Comparison of ENCODE assay signal across 19 mouse cellular contexts in genomic region chrX:140624875-140625594, GRCm38 (mm10). TPM values are rescaled to one million over a fixed set of nuclear protein-coding genes. Genes with fewer than 3 reads are reported as not detected.
DNase-seq lines count a peak whose midpoint lies in the region; ATAC-seq and TF ChIP-seq lines count a peak whose summit lies in the region.
"Had no signal": no experiment of that assay in that cellular context is flagged by ENCODE, and none has a peak within 500 bp of the region (broad histone marks: within the 10 kb centered on the region; RNA-seq: fewer than 3 reads in every experiment).

No protein-coding gene starts in this region.

- H3K9me3 ChIP-seq in heart, embryonic 16.5 days (replicated peaks; ENCODE audit: control insufficient read depth, low read length) = no peaks in the 10 kb centered on the region
- no peaks in the 10 kb centered on the region for H3K9me3 ChIP-seq in heart, embryonic 11.5 days (replicated peaks; ENCODE audit: control insufficient read depth, low read length)
- H3K9me3 ChIP-seq in MEL (replicated peaks; ENCODE audit: insufficient read depth, low read length) = no peaks in the 10 kb centered on the region
- H3K9me3 ChIP-seq in liver, embryonic 11.5 days (ENCODE audit: control insufficient read depth, low read length) = no peaks in the 10 kb centered on the region
- H3K9me3 ChIP-seq: embryonic facial prominence, embryonic 13.5 days; kidney, embryonic 15.5 days; limb, embryonic 15.5 days; midbrain, embryonic 12.5 days had no signal

- peak overlapping the region; percentile 23; the same call in 1 of the 2 replicates for H3K4me2 ChIP-seq in heart, embryonic 16.5 days (ENCODE audit: low read depth, low read length)
- H3K4me2 ChIP-seq in heart, embryonic 11.5 days = no peak overlapping the region
- H3K4me2 ChIP-seq in liver, embryonic 11.5 days = peak overlapping the region; percentile 8; the same call in 1 of the 2 replicates
- H3K4me2 ChIP-seq: embryonic facial prominence, embryonic 13.5 days; kidney, embryonic 15.5 days; limb, embryonic 15.5 days; midbrain, embryonic 12.5 days had no signal

- H3K27me3 ChIP-seq in heart, embryonic 16.5 days (ENCODE audit: control insufficient read depth, insufficient read depth, low read length) = no peaks in the 10 kb centered on the region
- no peaks in the 10 kb centered on the region for H3K27me3 ChIP-seq in heart, embryonic 11.5 days (ENCODE audit: control insufficient read depth, insufficient read depth, low read length)
- no peaks in the 10 kb centered on the region for H3K27me3 ChIP-seq in MEL (ENCODE audit: control insufficient read depth in 1 of 2, insufficient read depth in 2 of 2, low read length in 2 of 2)
- peaks cover 8% of the 10 kb centered on the region; the same call in 1 of the 2 replicates for H3K27me3 ChIP-seq in liver, embryonic 11.5 days (replicated peaks; ENCODE audit: control insufficient read depth, insufficient read depth, low read length)

- no peak for TF ChIP-seq RAD21 in MEL (IDR thresholded peaks at IDR 0.05; ENCODE audit: low read depth, low read length)

- ATAC-seq in heart, embryonic 16.5 days (replicated peaks; ENCODE audit: extremely low read depth, insufficient read depth, low FRiP score) = no peak
- ATAC-seq in heart, embryonic 11.5 days (replicated peaks; ENCODE audit: insufficient number of reproducible peaks, low FRiP score, low TSS enrichment) = no peak
- no peak for ATAC-seq in liver, embryonic 11.5 days (replicated peaks; ENCODE audit: low FRiP score)
- peak; percentile 77 for ATAC-seq in megakaryocyte-erythroid progenitor cell, adult 5-6 weeks (replicated peaks; ENCODE audit: low FRiP score, low TSS enrichment, poor library complexity, severe bottlenecking)
- ATAC-seq: forebrain, postnatal 0 days had no signal

- H3K36me3 ChIP-seq in heart, embryonic 16.5 days (ENCODE audit: control insufficient read depth, insufficient read depth) = no peaks in the 10 kb centered on the region
- no peaks in the 10 kb centered on the region for H3K36me3 ChIP-seq in heart, embryonic 11.5 days (ENCODE audit: control insufficient read depth, insufficient read depth, low read length)
- H3K36me3 ChIP-seq in MEL (ENCODE audit: control insufficient read depth in 1 of 2, insufficient read depth in 2 of 2, low read length in 2 of 2) = peaks cover 0 to 4% of the 10 kb centered on the region in 2 experiments; a peak in 1 of 4 replicates
- H3K36me3 ChIP-seq in liver, embryonic 11.5 days (ENCODE audit: control insufficient read depth, insufficient read depth, low read length) = no peaks in the 10 kb centered on the region
- H3K36me3 ChIP-seq: embryonic facial prominence, embryonic 13.5 days; kidney, embryonic 15.5 days; limb, embryonic 15.5 days; midbrain, embryonic 12.5 days had no signal

- TF ChIP-seq EP300 in MEL (IDR thresholded peaks at IDR 0.05; ENCODE audit: low read depth in 1 of 2, low read length in 2 of 2) = peak; percentile 77 to 90

- DNase-seq in MEL (ENCODE audit: low read depth, low spot score) = peak; percentile 87
- no peak for DNase-seq in liver, embryonic 11.5 days (ENCODE audit: low spot score)
- no peak for DNase-seq in urinary bladder, postnatal 4 days (ENCODE audit: low spot score in 2 of 2)
- no peak for DNase-seq in frontal cortex, postnatal 25 days (ENCODE audit: low spot score in 2 of 2)
- DNase-seq in ovary, adult 18-20 months (ENCODE audit: low spot score) = no peak
- DNase-seq: adrenal gland, postnatal 10 days; cerebellum, adult 11 months; forebrain, postnatal 0 days; heart, adult 2 months; lung, postnatal 10 days; right cerebral cortex, postnatal 4 days; thymus, adult 18-20 months had no signal

- no peak overlapping the region for H3K4me3 ChIP-seq in heart, embryonic 16.5 days (ENCODE audit: low read length)
- no peak overlapping the region for H3K4me3 ChIP-seq in heart, embryonic 11.5 days (ENCODE audit: low read depth, low read length)
- H3K4me3 ChIP-seq in MEL (ENCODE audit: control insufficient read depth in 1 of 2, insufficient read depth in 1 of 2, low read depth in 2 of 2, low read length in 2 of 2) = peak overlapping the region; percentile 34 to 52
- H3K4me3 ChIP-seq in liver, embryonic 11.5 days (ENCODE audit: low read depth, low read length) = no peak overlapping the region
- H3K4me3 ChIP-seq: embryonic facial prominence, embryonic 13.5 days; heart, adult 2 months; kidney, embryonic 15.5 days; limb, embryonic 15.5 days; midbrain, embryonic 12.5 days had no signal

- H3K9ac ChIP-seq in heart, embryonic 16.5 days (ENCODE audit: low read length) = no peak overlapping the region
- H3K9ac ChIP-seq in heart, embryonic 11.5 days (ENCODE audit: low read depth, low read length) = no peak overlapping the region
- H3K9ac ChIP-seq in MEL (ENCODE audit: control insufficient read depth, low read depth, low read length, poor library complexity, severe bottlenecking) = peak overlapping the region; percentile 66
- H3K9ac ChIP-seq in liver, embryonic 11.5 days (ENCODE audit: low read depth, low read length) = no peak overlapping the region
- H3K9ac ChIP-seq: embryonic facial prominence, embryonic 13.5 days; forebrain, postnatal 0 days; kidney, embryonic 15.5 days; limb, embryonic 15.5 days; midbrain, embryonic 12.5 days had no signal

- no peak; a peak in 1 of 4 replicates for TF ChIP-seq POLR2A in MEL (IDR thresholded peaks at IDR 0.05; ENCODE audit: control insufficient read depth in 1 of 2, insufficient read depth in 1 of 2, low read depth in 1 of 2, low read length in 2 of 2, poor library complexity in 1 of 2)

- TF ChIP-seq CTCF in MEL (IDR thresholded peaks at IDR 0.05 in 2 of 3, conservative IDR thresholded peaks at IDR 0.05 in 1 of 3; ENCODE audit: control insufficient read depth in 1 of 3, insufficient read depth in 1 of 3, low read depth in 2 of 3, low read length in 3 of 3, poor library complexity in 1 of 3, severe bottlenecking in 1 of 3) = no peak

- H3K27ac ChIP-seq in heart, embryonic 16.5 days (ENCODE audit: low read length) = no peak overlapping the region
- no peak overlapping the region for H3K27ac ChIP-seq in heart, embryonic 11.5 days (ENCODE audit: low read depth, low read length)
- H3K27ac ChIP-seq in MEL (ENCODE audit: control insufficient read depth, low read depth, low read length) = peak overlapping the region; percentile 75
- H3K27ac ChIP-seq in liver, embryonic 11.5 days (ENCODE audit: low read depth, low read length) = no peak overlapping the region
- H3K27ac ChIP-seq: embryonic facial prominence, embryonic 13.5 days; heart, adult 2 months; kidney, embryonic 15.5 days; limb, embryonic 15.5 days; midbrain, embryonic 12.5 days had no signal

- H3K4me1 ChIP-seq in heart, embryonic 16.5 days (ENCODE audit: control insufficient read depth, insufficient read depth, low read length) = peaks cover 2% of the 10 kb centered on the region; the same call in 1 of the 2 replicates
- no peaks in the 10 kb centered on the region; the same call in 1 of the 2 replicates for H3K4me1 ChIP-seq in heart, embryonic 11.5 days (ENCODE audit: control insufficient read depth, insufficient read depth, low read length)
- peaks cover 0 to 15% of the 10 kb centered on the region in 2 experiments; a peak in 2 of 4 replicates for H3K4me1 ChIP-seq in MEL (ENCODE audit: control insufficient read depth in 1 of 2, insufficient read depth in 2 of 2, low read length in 2 of 2)
- no peaks in the 10 kb centered on the region for H3K4me1 ChIP-seq in liver, embryonic 11.5 days (replicated peaks; ENCODE audit: control insufficient read depth, insufficient read depth, low read length)
- H3K4me1 ChIP-seq: embryonic facial prominence, embryonic 13.5 days; kidney, embryonic 15.5 days; limb, embryonic 15.5 days; midbrain, embryonic 12.5 days had no signal

- WGBS in heart, embryonic 16.5 days = 53% methylated on average over 12 of the region's 12 CpGs
- 47% methylated on average over 12 of the region's 12 CpGs for WGBS in heart, embryonic 11.5 days (ENCODE audit: insufficient replicate concordance)
- 47% methylated on average over 12 of the region's 12 CpGs for WGBS in liver, embryonic 11.5 days

- no peaks in the 10 kb centered on the region for H3K79me2 ChIP-seq in MEL (ENCODE audit: control insufficient read depth, insufficient read depth, low read length, poor library complexity)

TF ChIP-seq in MEL, 35 proteins besides CTCF, POLR2A, EP300 and RAD21 (continues in another document):
- peak; percentile 70 for TF ChIP-seq TCF12 (IDR thresholded peaks at IDR 0.05; ENCODE audit: low read depth, low read length)
- peak; percentile 100 for TF ChIP-seq MYB (IDR thresholded peaks at IDR 0.05; ENCODE audit: low read depth, low read length)
- peak; percentile 62 for TF ChIP-seq NELFE (IDR thresholded peaks at IDR 0.05; ENCODE audit: low read depth, low read length)
- TF ChIP-seq MYC (IDR thresholded peaks at IDR 0.05; ENCODE audit: low read depth, low read length) = 0 out of 2 replicates have a peak, but pooled peaks have one; percentile 35
- TF ChIP-seq MAZ (IDR thresholded peaks at IDR 0.05; ENCODE audit: low read depth, low read length) = 0 out of 2 replicates have a peak, but pooled peaks have one; percentile 40
- TF ChIP-seq ELF1 (IDR thresholded peaks at IDR 0.05; ENCODE audit: low read depth, low read length) = peak; percentile 55
- no peak for TF ChIP-seq JUND (IDR thresholded peaks at IDR 0.05; ENCODE audit: low read depth, low read length)
- TF ChIP-seq TAL1 (IDR thresholded peaks at IDR 0.05; ENCODE audit: low read length) = peak; percentile 14; the same call in 1 of the 2 replicates

RNA-seq across cellular contexts. Expression of gene Tsc22d3, which starts 24.6 kb away (rescaled TPM):
- 204 and 223 TPM in 2 replicates for polyA plus RNA-seq in heart, embryonic 16.5 days (2015; fragmentation: Nextera tagmentation; extraction: Ambion mirVana)
- 184 and 203 TPM in 2 replicates for polyA plus RNA-seq in heart, embryonic 11.5 days (2014; fragmentation: Nextera tagmentation; extraction: Ambion mirVana)
- total RNA-seq in MEL (2012; rRNA removed) = 29.5 and 35.9 TPM in 2 replicates
- polyA plus RNA-seq in MEL (2012; ENCODE audit: insufficient read depth in 1 of 2, insufficient read length in 2 of 2, low read depth in 1 of 2, low replicate concordance in 2 of 2, missing spikeins in 1 of 2) = 10 to 100 TPM in 1 of 2 experiments, not detected in 1; 32.7 TPM
- 31.5 and 32.2 TPM in 2 replicates for polyA plus RNA-seq in liver, embryonic 11.5 days (2014; fragmentation: Nextera tagmentation; extraction: Ambion mirVana)
- total RNA-seq in megakaryocyte-erythroid progenitor cell, adult 5-6 weeks (2014; fragmentation: Nextera tagmentation) = 10.3 and 17.6 TPM in 2 replicates
- total RNA-seq in megakaryocyte-erythroid progenitor cell, adult 5-6 weeks (2017) = 20.5 and 24.5 TPM in 2 replicates

RNA-seq across cellular contexts. Expression of gene Mid2, which starts 39.4 kb away (rescaled TPM):
- polyA plus RNA-seq in heart, embryonic 16.5 days (2015; fragmentation: Nextera tagmentation; extraction: Ambion mirVana) = 7.2 and 8.8 TPM in 2 replicates
- polyA plus RNA-seq in heart, embryonic 11.5 days (2014; fragmentation: Nextera tagmentation; extraction: Ambion mirVana) = 13.8 and 17.7 TPM in 2 replicates
- not detected in 2 replicates for total RNA-seq in MEL (2012; rRNA removed)
- polyA plus RNA-seq in MEL (2012; ENCODE audit: insufficient read depth in 1 of 2, insufficient read length in 2 of 2, low read depth in 1 of 2, low replicate concordance in 2 of 2, missing spikeins in 1 of 2) = not detected
- polyA plus RNA-seq in liver, embryonic 11.5 days (2014; fragmentation: Nextera tagmentation; extraction: Ambion mirVana) = 0.87 and 1.4 TPM in 2 replicates
- total RNA-seq in megakaryocyte-erythroid progenitor cell, adult 5-6 weeks (2014; fragmentation: Nextera tagmentation) = 0.20 TPM in 1 of 2 replicates, not detected in the other
- total RNA-seq in megakaryocyte-erythroid progenitor cell, adult 5-6 weeks (2017) = not detected in 2 replicates

Comparison
In these comparisons a context has a peak if more than half of its experiments do, and no peak if none do; other contexts are left out.
1. H3K4me3 ChIP-seq: peak in MEL (2 of 2); none in heart, embryonic 16.5 days (single experiment), heart, embryonic 11.5 days (single experiment) and liver, embryonic 11.5 days (single experiment).